Mouse (Mus musculus) thymus, adult 2 months (tissue): ENCODE data around the gene Anks1. TPM values are rescaled to one million over a fixed set of nuclear protein-coding genes. Genes with fewer than 3 reads are reported as not detected.

Source experiments
- DNase-seq: peaks from one replicate; pipeline ENCODE4 v3.0.0; 2021
- H3K27ac ChIP-seq: fragments of 200-500 bp; 2 replicates; pipeline ENCODE4 v1.5.1; 2012; ENCODE audit warnings: low read length, control low read depth; ENCODE audit not compliant: control insufficient read depth, insufficient read depth
- H3K27me3 ChIP-seq: fragments of 200-500 bp; 2 replicates; pipeline ENCODE4 v1.6.1; 2012; ENCODE audit warnings: mild to moderate bottlenecking, low read length, moderate library complexity, mixed read lengths; ENCODE audit not compliant: control insufficient read depth, insufficient read depth
- H3K36me3 ChIP-seq: fragments of 200-500 bp; 2 replicates; pipeline ENCODE4 v1.6.1; 2012; ENCODE audit warnings: mild to moderate bottlenecking, low read length, moderate library complexity; ENCODE audit not compliant: control insufficient read depth, insufficient read depth
- H3K4me1 ChIP-seq: fragments of 200-500 bp; replicated peaks from 2 replicates; pipeline ENCODE4 v1.6.1; 2012; ENCODE audit warnings: low read length; ENCODE audit not compliant: control insufficient read depth, insufficient read depth
- H3K4me3 ChIP-seq: fragments of 200-500 bp; 2 replicates; pipeline ENCODE4 v1.5.1; 2012; ENCODE audit warnings: mild to moderate bottlenecking, low read length, control low read depth, moderate library complexity; ENCODE audit not compliant: control insufficient read depth, insufficient read depth
- CTCF ChIP-seq: fragments of 200-500 bp; IDR thresholded peaks from 2 replicates; pipeline ENCODE4 v1.5.1; 2012; ENCODE audit warnings: mild to moderate bottlenecking, control low read depth, low read length, moderate library complexity, borderline replicate concordance; ENCODE audit not compliant: control insufficient read depth, poor library complexity, insufficient read depth; ENCODE audit errors: extremely low read depth
- POLR2A ChIP-seq: fragments of 200-500 bp; IDR thresholded peaks from 2 replicates; pipeline ENCODE4 v1.6.1; 2012; ENCODE audit warnings: mild to moderate bottlenecking, low read length, control low read depth, moderate library complexity; ENCODE audit not compliant: control insufficient read depth, poor library complexity, insufficient read depth; ENCODE audit errors: extremely low read depth
- WGBS: fragments of 180-500 bp; shearing (Covaris S2); methylation state at CpG from one replicate; pipeline ENCODE4 v1.1.7; 2018; 5-methylcytosine and 5-hydroxymethylcytosine counted together
- polyA plus RNA-seq: library from polyadenylated mRNA; depleted of rRNA; stranded (reverse); fragments of >200 nt; gene quantifications from 2 replicates; pipeline ENCODE4 v1.2.3, GENCODE M21; 2012

Gene Anks1
- polyA plus RNA-seq, 1 experiment = 103 TPM

DNA sequence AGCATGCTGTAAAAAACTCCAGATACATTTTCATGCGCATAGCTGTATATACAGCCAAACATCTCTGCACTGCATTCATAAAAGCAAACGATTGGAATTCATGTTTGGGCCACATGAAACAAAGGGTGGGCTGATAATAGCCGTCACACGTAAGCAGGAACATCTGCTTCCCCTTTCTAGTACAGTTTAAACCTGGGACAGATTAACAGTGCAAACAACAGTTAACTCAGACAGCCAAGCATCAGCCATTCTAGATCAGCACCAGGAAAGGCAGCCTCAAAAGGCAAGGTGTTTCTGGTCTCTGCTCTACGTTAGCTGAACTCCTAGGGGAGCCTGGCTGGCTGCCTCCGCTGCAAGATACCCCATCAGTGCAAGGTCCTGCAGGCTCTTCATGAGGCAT lies 154.1 kb downstream of the Anks1 start:
- H3K36me3 ChIP-seq = peaks cover 10% of the 10 kb centered on the region
- no peak overlapping the region for H3K27ac ChIP-seq
- no peaks in the 10 kb centered on the region for H3K4me1 ChIP-seq
- H3K27me3 ChIP-seq = no peaks in the 10 kb centered on the region
- no peak for TF ChIP-seq CTCF
- no peak for TF ChIP-seq POLR2A
- 81% methylated on average over 6 of the region's 6 CpGs for WGBS
- no peak for DNase-seq
- no peak overlapping the region for H3K4me3 ChIP-seq

DNA sequence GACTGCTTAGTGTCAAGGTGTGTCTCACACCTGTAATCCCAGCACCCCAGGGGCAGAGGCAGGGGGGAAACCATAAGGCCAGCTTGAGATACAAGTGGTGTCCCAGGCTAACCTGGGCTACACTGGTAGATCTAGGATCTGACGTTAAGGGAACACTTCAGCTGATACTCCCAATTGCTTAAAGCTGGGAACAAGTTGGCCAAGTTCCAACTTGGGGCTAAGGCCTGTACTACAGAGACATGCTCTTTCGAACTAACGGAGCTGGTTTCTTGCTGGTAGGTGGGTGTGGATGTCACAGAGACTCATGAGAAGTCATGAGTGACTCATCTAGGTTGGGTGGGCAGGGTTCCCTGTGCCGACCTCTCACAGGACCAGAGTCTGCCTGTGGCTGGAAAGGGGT lies 158.2 kb downstream of the Anks1 start:
- no peaks in the 10 kb centered on the region for H3K4me1 ChIP-seq
- H3K4me3 ChIP-seq = no peak overlapping the region
- no peaks in the 10 kb centered on the region; the same call in 1 of the 2 replicates for H3K27me3 ChIP-seq
- no peak for DNase-seq
- H3K27ac ChIP-seq = no peak overlapping the region
- no peak for TF ChIP-seq POLR2A
- TF ChIP-seq CTCF = no peak
- no peaks in the 10 kb centered on the region for H3K36me3 ChIP-seq
- 87% methylated on average over 4 of the region's 4 CpGs for WGBS

DNA sequence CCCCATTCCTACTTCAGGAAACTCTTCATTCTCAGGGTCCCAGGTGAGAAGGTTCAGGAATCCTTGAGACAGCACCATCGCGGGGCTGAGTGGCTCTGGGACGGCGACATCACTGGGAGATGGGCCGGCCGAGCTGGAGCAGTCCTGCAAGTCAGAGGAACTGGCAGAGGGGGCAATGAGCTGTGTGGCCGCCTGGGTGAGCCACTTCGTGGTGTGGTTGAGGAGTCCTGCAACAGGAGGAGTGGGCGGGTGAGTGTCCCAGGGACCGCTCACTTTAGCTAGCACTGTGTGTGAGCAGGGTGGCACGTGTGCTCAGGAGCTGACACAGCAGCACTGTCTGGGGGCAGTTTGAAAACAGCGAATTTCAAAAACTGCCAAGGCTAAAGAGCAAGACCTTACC lies 160.3 kb downstream of the Anks1 start:
- no peaks in the 10 kb centered on the region; the same call in 1 of the 2 replicates for H3K27me3 ChIP-seq
- WGBS = 19% methylated on average over 12 of the region's 12 CpGs
- no peak for DNase-seq
- H3K36me3 ChIP-seq = no peaks in the 10 kb centered on the region
- no peak overlapping the region for H3K4me3 ChIP-seq
- H3K27ac ChIP-seq = no peak overlapping the region
- peaks cover 4% of the 10 kb centered on the region for H3K4me1 ChIP-seq
- TF ChIP-seq CTCF (no peak), POLR2A (no peak)

GRCm38 (mm10) chr17:28070256-28070655 lies 161.2 kb downstream of the Anks1 start:
- WGBS = 93% methylated on average over 13 of the region's 13 CpGs
- no peak overlapping the region for H3K4me3 ChIP-seq
- H3K36me3 ChIP-seq = no peaks in the 10 kb centered on the region
- H3K27me3 ChIP-seq = no peaks in the 10 kb centered on the region; the same call in 1 of the 2 replicates
- no peak for TF ChIP-seq POLR2A
- no peak for TF ChIP-seq CTCF
- H3K4me1 ChIP-seq = peaks cover 7% of the 10 kb centered on the region
- H3K27ac ChIP-seq = no peak overlapping the region
- DNase-seq = no peak

GRCm38 (mm10) chr17:28072730-28073129 lies 163.6 kb downstream of the Anks1 start:
- WGBS = 93% methylated on average over 2 of the region's 2 CpGs
- no peak overlapping the region for H3K27ac ChIP-seq
- no peak for DNase-seq
- no peak for TF ChIP-seq POLR2A
- H3K27me3 ChIP-seq = no peaks in the 10 kb centered on the region; the same call in 1 of the 2 replicates
- no peaks in the 10 kb centered on the region for H3K36me3 ChIP-seq
- H3K4me3 ChIP-seq = no peak overlapping the region
- H3K4me1 ChIP-seq = peaks cover 7% of the 10 kb centered on the region

DNA sequence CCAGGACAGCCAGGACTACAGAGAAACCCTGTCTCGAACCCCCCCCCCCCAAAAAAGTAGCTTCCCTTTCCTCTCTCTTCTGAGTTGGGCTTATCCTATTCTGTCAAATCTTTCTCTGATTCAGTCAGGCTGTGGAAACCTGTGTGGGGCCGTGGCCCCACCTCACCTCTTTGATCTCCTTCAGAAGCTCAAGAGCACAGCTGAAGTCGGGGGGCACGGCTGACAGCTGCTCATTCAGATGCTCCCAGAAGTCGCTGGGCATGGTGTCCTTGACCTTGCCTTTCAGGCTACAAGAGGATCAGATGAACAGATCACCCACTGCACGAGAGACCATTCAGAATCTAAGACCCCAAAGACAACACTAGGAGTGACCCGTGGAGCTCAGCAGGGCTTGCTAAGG lies 165.4 kb downstream of the Anks1 start:
- H3K4me3 ChIP-seq = no peak overlapping the region
- H3K27ac ChIP-seq = no peak overlapping the region
- WGBS = 34% methylated on average over 7 of the region's 7 CpGs
- no peak for TF ChIP-seq POLR2A
- TF ChIP-seq CTCF = no peak
- peak; percentile 37 for DNase-seq
- H3K36me3 ChIP-seq = no peaks in the 10 kb centered on the region
- no peaks in the 10 kb centered on the region for H3K27me3 ChIP-seq
- H3K4me1 ChIP-seq = peaks cover 7% of the 10 kb centered on the region

DNA sequence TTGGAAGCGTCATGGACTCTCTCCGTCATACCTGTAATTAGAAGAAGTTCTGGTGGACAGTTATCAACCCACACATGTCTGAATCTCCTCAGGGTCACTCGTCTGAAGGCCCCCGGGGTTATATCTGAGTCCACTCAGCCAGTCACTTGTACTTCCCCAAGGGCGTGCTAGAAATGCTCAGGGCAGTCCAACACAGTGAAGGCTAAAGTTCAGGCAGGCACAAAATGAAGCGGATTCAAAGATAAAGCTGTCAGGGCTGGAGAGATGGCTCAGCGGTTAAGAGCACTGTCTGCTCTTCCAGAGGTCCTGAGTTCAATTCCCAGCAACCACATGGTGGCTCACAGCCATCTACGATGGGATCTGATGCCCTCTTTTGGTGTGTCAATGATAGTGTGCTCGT lies 168.9 kb downstream of the Anks1 start:
- TF ChIP-seq CTCF = no peak
- TF ChIP-seq POLR2A = no peak
- 96% methylated on average over 9 of the region's 9 CpGs for WGBS
- no peak overlapping the region for H3K27ac ChIP-seq
- no peaks in the 10 kb centered on the region for H3K27me3 ChIP-seq
- H3K36me3 ChIP-seq = no peaks in the 10 kb centered on the region
- H3K4me3 ChIP-seq = no peak overlapping the region
- no peak for DNase-seq
- peaks cover 13% of the 10 kb centered on the region for H3K4me1 ChIP-seq
